Mouse (Mus musculus) Patski (cell line): ENCODE data around the gene Eif3l. TPM values are rescaled to one million over a fixed set of nuclear protein-coding genes. Genes with fewer than 3 reads are reported as not detected.
A peak's percentile ranks its signal among the peaks of the same experiment; 100 is the strongest.
"Not testable (repeated sequence)": the region's sequence is repeated elsewhere in the genome, so short reads cannot be mapped to it uniquely, and the experiment has no call there.

Experiments used
- ATAC-seq: fragments of 100-300 bp; one replicate; pipeline ENCODE4 v1.8.0; 2021
- CTCF ChIA-PET: fragments of 350-600 bp; sonication (Branson Sonifier 250); formaldehyde crosslinking; loops from one replicate; lab custom pipeline; 2022; ENCODE audit warnings: inconsistent platforms; lab: Charles Lee
- POLR2A ChIA-PET: fragments of 350-600 bp; sonication (Branson Sonifier 250); formaldehyde crosslinking; loops from one replicate; lab custom pipeline; 2022; ENCODE audit warnings: antibody characterized with exemption, inconsistent platforms; lab: Charles Lee
- DNase-seq: peaks from one replicate; pipeline ENCODE4 v3.0.0-alpha.2; 2011; ENCODE audit warnings: low read depth, low spot score
- H3K27me3 ChIP-seq: fragments of 371-371 bp; one replicate; pipeline ENCODE4 v1.5.1; 2021
- CTCF ChIP-seq: fragments of 100-300 bp; IDR thresholded peaks from one replicate; pipeline ENCODE4 v1.5.1; 2021
- in situ Hi-C: fragments of 300-500 bp; cut with MboI; formaldehyde crosslinking; loops from 3 replicates; pipeline ENCODE4 v1.11.1; 2018; ENCODE audit warnings: low pct_unique_long_range_greater_than_20kb, mixed read lengths
- polyA plus RNA-seq: library from polyadenylated mRNA; unstranded; gene quantifications from one replicate; pipeline ENCODE4 v1.2.3, GENCODE M21; 2021

Gene Eif3l
- polyA plus RNA-seq, 1 experiment from 2014 or later: 220 TPM

DNA sequence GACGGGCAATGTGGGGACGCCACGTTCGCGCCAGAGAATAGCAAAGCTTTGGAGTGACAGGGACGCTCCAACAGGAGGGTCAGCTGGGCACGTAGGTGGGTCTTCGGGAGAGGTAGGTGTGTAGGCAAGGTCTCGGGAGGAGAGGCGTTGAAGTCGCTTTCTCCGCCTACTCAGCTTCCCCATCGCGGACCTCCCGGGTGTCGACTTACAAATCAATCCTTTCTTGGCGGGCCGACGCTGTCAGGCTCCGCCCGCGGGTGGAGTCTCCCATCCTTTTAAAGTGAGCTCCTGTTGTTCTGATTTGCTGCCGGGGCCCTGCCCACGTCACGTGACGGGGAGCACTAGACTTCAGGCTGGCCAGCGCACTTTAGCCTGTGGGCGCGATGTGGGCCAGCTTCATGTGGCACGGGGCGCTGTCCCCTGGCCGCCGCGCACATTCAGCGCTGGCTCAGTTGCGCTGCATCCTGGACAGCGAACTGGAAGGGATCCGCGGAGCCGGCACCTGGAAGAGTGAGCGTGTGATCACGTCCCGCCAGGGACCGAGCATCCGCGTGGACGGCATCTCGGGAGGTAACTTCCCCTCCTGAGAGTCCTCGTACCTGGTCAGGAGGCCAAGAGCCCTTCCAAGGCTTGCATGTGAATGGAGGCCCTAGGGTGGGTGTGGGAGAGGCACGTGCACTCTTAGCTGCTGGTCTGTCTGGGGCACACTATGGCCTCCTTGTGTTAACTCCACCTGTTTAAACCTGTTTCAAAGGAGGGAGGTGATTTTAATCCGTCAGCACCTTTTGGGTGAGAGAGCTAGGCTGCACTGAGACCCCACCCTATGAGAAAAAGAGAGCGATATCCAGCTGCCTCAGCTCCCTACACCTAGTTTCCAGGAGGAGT, 44.2 kb upstream of the Eif3l start:
- ATAC-seq (peak; percentile 28), DNase-seq (no peak)
- POLR2A ChIA-PET: interaction anchor here (1.4 kb wide), 1 partner anchor 40 kb away, joined by 4 read pairs; no protein-coding TSS in a partner anchor
- CTCF ChIA-PET: interaction anchor here (0.9 to 2.0 kb wide), 4 partner anchors 8 to 115 kb away, joined by 3 to 7 read pairs (median 4); no protein-coding TSS in a partner anchor
- in situ Hi-C loops: no loop called here
- H3K27me3 ChIP-seq: no peaks in the 10 kb centered on the region
- no peak for TF ChIP-seq CTCF

DNA sequence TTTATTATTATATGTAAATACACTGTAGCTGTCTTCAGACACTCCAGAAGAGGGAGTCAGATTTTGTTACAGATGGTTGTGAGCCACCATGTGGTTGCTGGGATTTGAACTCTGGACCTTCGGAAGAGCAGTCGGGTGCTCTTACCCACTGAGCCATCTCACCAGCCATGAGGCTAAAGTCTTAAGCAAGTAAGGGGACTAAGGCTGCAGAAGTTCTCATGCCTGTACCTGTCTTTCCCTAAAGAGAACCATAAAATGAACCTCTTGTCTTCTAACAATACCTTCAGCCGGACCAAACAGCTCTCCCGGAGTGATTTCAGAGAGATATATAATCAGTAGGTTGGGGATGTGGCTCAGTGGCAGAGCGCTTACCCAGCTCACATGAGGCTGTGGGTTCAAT, 43.1 kb upstream of the Eif3l start:
- ATAC-seq, in situ Hi-C loops, H3K27me3 ChIP-seq, DNase-seq, CTCF ChIA-PET: not testable (repeated sequence)
- POLR2A ChIA-PET: interaction anchor here (0.5 kb wide), 1 partner anchor 501 kb away, joined by 3 read pairs; no protein-coding TSS in a partner anchor

DNA sequence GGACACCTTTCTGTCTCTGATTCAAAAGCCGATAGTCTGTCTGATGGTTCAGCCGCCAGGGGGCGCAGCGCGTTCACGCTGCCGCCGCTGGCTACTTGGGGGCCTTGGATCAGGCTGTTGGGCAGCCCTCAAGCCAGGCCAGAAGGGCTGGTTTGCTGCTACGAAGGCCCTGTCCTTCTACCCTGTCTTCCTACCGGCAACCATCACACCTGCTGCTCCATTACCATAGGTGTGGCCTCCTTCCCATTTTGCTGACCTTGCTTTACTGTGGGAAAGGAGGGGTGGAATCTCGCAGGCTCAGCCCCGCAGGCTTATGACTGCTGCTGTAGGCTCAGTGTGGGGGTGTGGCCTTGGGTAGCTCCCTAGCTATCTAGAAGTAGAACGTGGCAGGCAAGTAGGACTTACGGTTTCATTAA, 37.1 kb upstream of the Eif3l start:
- no peak for TF ChIP-seq CTCF
- H3K27me3 ChIP-seq: peaks cover 10% of the 10 kb centered on the region
- in situ Hi-C loops: loop anchor here (5.0 kb wide), 1 partner anchor 34 kb away; no protein-coding TSS in a partner anchor
- CTCF ChIA-PET: interaction anchor here (0.7 to 5.8 kb wide), 15 partner anchors 9 to 112 kb away, joined by 3 to 119 read pairs (median 5); partner anchors contain the start of genes Ankrd54, Eif3l, H1f0 and Triobp
- POLR2A ChIA-PET: interaction anchor here (1.3 kb wide), 1 partner anchor 30 kb away, joined by 3 read pairs; no protein-coding TSS in a partner anchor
- ATAC-seq (no peak), DNase-seq (no peak)

DNA sequence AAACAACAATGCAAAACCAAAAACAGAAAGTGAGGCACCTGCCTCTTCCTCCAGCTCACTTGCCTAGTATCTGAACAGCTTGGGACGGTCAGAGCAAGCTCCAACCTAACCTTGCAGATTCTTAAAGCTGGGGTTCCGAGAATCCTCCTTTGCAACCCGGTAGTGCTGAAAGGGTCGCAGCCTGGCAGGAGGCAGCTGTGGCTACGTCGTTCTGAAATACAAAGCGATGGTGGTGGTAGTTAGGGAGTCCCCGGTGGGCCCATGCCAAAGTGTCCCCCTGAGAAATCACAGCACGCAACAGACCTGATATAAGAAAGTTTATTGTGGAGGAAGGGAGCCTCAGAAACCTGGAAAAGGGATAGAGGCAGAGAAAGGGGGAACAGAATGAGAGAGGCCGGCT, 36.6 kb upstream of the Eif3l start:
- ChIA-PET POLR2A (interaction anchor here (1.3 kb wide), 1 partner anchor 29 kb away, joined by 3 read pairs; no protein-coding TSS in a partner anchor), CTCF (interaction anchor here (0.6 to 5.8 kb wide), 14 partner anchors 8 to 110 kb away, joined by 3 to 119 read pairs (median 8); partner anchors contain the start of genes Ankrd54, Eif3l and Triobp)
- in situ Hi-C loops: loop anchor here (5.0 kb wide), 1 partner anchor 34 kb away; no protein-coding TSS in a partner anchor
- peaks cover 14% of the 10 kb centered on the region for H3K27me3 ChIP-seq
- no peak for TF ChIP-seq CTCF
- ATAC-seq (no peak), DNase-seq (no peak)

DNA sequence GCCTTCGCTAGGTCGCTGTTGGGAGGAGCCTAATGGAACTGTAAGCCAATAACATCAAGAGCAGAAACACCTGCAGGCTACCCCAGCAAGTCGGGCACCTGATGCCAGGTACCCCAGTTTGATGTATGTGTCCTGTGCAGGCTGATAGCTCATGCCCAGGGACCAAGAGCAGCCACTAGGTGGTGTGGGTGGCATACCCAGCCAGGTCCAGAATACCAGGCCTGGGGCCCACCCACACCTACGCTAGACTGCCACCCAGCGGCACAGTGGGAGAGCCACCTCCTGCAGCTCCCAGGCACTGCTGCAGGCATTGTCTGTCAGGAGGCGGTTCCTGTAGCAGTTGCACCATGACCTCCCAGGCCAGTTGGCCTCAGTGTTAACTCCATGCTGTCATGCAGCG, 36.1 kb upstream of the Eif3l start:
- in situ Hi-C loops: loop anchor here (5.0 kb wide), 1 partner anchor 33 kb away; no protein-coding TSS in a partner anchor
- peaks cover 18% of the 10 kb centered on the region for H3K27me3 ChIP-seq
- POLR2A ChIA-PET: no interaction called here
- ATAC-seq (peak; percentile 51), DNase-seq (no peak)
- no peak for TF ChIP-seq CTCF
- CTCF ChIA-PET: interaction anchor here (0.6 to 5.8 kb wide), 14 partner anchors 8 to 110 kb away, joined by 3 to 119 read pairs (median 8); partner anchors contain the start of genes Ankrd54, Eif3l and Triobp

DNA sequence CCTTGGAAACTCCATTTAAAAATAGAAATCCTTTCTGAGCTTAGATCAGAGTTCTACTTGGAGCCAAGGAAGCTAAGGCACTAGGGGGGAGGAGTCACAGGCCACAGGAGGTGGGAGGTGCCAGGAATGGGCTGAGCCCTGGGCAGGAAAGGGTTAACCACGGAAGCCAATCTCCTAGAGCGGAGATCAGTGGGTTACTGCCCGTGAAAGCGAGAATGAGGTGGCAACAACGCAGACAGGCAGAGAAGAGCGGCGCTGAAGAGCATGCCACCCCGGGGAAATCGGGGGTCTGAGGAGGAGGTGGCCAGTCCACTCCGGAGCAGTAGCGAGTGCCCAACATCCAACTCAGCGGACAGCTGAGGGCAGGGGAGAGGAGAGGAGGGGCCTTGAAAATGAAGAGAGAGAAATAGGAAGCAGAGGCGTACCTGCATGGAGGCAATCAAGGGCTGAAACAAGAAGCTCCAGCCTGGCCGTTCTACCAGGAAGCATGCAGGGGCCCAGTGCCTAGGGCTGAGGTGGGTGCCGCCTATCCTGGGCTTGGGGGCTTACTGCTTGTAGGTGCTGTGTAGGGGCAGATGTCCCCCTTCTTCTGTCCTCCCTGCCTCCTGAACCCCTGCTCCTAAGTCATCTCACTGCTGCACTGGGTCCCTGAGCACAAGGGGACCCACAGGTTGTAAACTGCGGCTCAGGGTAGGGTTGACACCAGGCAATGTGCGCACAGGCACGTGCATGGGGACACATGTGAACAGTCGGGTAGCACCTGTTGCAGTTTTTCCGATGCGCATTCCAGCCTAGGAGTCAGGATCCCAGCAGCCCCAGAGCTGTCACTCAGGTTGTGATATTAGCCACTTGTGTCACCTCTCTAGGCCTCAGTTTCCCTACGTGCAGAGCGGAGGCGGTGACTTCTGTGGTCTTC, 34.2 kb upstream of the Eif3l start:
- DNase-seq (no peak), ATAC-seq (no peak)
- in situ Hi-C loops: no loop called here
- peaks cover 18% of the 10 kb centered on the region for H3K27me3 ChIP-seq
- no peak for TF ChIP-seq CTCF
- ChIA-PET CTCF (interaction anchor here (1.6 to 5.8 kb wide), 3 partner anchors 10 to 90 kb away, joined by 4 to 119 read pairs (median 43); no protein-coding TSS in a partner anchor), POLR2A (interaction anchor here (1.4 kb wide), 1 partner anchor 13 kb away, joined by 4 read pairs; the partner anchor contains the start of gene H1f0)

DNA sequence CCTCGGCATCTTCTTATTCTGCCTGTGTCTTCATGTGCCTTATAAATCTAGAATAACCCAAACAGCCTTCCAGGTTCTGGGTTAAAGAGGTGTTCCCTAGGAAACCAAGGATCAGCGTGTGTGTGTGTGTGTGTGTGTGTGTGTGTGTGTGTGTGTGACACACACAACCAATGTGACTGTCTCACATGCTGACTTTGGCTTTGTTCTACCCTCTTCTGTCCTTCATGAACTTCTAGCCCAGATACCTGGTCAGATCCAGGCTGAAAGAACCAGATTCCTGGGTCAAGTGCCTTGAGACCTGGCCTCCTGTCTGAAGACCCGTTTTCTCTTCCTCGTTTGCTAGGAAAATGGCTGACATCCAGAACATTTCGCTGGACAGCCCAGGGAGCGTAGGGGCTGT, 33.4 kb upstream of the Eif3l start, which contains the start of gene Galr3:
Gene Galr3 (plus strand): TSS at position 301 of the 400 bp plus-strand sequence.
- peaks cover 18% of the 10 kb centered on the region for H3K27me3 ChIP-seq
- ATAC-seq (no peak), DNase-seq (no peak)
- ChIA-PET CTCF (interaction anchor here (5.5 kb wide), 1 partner anchor 10 kb away, joined by 43 read pairs; no protein-coding TSS in a partner anchor), POLR2A (no interaction called here)
- in situ Hi-C loops: no loop called here
- no peak for TF ChIP-seq CTCF

DNA sequence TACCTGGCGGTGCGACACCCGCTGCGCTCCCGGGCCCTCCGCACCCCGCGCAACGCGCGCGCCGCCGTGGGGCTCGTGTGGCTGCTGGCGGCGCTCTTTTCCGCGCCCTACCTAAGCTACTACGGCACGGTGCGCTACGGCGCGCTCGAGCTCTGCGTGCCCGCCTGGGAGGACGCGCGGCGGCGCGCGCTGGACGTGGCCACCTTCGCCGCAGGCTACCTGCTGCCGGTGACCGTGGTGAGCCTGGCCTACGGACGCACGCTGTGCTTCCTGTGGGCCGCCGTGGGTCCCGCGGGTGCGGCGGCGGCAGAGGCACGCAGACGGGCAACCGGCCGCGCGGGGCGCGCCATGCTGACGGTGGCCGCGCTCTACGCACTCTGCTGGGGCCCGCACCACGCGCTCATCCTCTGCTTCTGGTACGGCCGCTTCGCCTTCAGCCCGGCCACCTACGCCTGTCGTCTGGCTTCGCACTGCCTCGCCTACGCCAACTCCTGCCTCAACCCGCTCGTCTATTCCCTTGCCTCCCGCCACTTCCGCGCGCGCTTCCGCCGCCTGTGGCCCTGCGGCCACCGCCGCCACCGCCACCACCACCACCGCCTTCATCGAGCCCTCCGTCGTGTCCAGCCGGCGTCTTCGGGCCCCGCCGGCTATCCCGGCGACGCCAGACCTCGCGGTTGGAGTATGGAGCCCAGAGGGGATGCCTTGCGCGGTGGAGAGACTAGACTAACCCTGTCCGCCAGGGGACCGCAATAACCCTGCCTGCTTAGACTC, 32.1 kb upstream of the Eif3l start:
- DNase-seq (no peak), ATAC-seq (no peak)
- POLR2A ChIA-PET: no interaction called here

DNA sequence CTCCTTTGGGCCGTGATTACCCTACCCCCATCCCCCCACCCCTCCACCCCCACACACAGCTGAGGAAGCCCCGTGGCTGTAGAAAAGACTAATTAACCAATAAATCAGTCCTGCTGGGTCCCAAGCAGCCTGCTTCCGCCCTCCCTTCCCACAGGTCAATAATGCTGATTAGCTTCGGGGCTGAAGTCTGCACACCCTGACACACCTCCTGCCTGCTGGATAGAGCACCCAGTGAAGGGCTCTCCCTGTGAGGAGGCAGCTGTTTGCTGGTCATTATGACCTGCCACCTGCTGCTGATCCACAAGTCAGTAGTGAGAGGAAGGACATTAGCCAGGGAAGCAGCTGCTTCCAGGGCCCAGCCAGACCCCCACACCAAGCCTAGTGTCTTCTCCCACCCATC, 30.1 kb upstream of the Eif3l start:
- ChIA-PET POLR2A (no interaction called here), CTCF (no interaction called here)
- ATAC-seq: no peak
- H3K27me3 ChIP-seq: peaks cover 18% of the 10 kb centered on the region
- in situ Hi-C loops: no loop called here
- no peak for DNase-seq
- no peak for TF ChIP-seq CTCF

More for the DNA sequence above, 32.1 kb upstream of the Eif3l start:
- CTCF ChIA-PET: no interaction called here
- in situ Hi-C loops: no loop called here
- H3K27me3 ChIP-seq: peaks cover 18% of the 10 kb centered on the region
- no peak for TF ChIP-seq CTCF
